Mouse (Mus musculus): ENCODE results near the gene Nus1.

Gene Nus1

GRCm38 (mm10) chr10:52416458-52416857, 889 bp upstream of the Nus1 start:
- CTCF ChIA-PET: no interaction called here

GRCm38 (mm10) chr10:52417998-52418860, 882 bp downstream of the Nus1 start:
- CTCF ChIA-PET: interaction anchor here (0.8 kb wide), 1 partner anchor 10 kb away, joined by 3 read pairs; no protein-coding TSS in a partner anchor

GRCm38 (mm10) chr10:52418931-52419330, 1.6 kb downstream of the Nus1 start:
- CTCF ChIA-PET: interaction anchor here (0.8 kb wide), 1 partner anchor 9 kb away, joined by 3 read pairs; no protein-coding TSS in a partner anchor

GRCm38 (mm10) chr10:52419402-52419801, 2.1 kb downstream of the Nus1 start:
- CTCF ChIA-PET: no interaction called here

- CTCF ChIA-PET: no interaction called here
Measured at GRCm38 (mm10) chr10:52420526-52420925, 3.2 kb downstream of the Nus1 start.

- CTCF ChIA-PET: no interaction called here
Measured at GRCm38 (mm10) chr10:52421716-52422115, 4.4 kb downstream of the Nus1 start.

GRCm38 (mm10) chr10:52423097-52423496, 5.8 kb downstream of the Nus1 start:
- CTCF ChIA-PET: interaction anchor here (0.6 kb wide), 1 partner anchor 8 kb away, joined by 4 read pairs; no protein-coding TSS in a partner anchor

- CTCF ChIA-PET: no interaction called here
Measured at GRCm38 (mm10) chr10:52426314-52426980, 9.1 kb downstream of the Nus1 start.

GRCm38 (mm10) chr10:52427634-52428415, 10.5 kb downstream of the Nus1 start:
- CTCF ChIA-PET: interaction anchor here (1.0 kb wide), 1 partner anchor 9 kb away, joined by 3 read pairs; no protein-coding TSS in a partner anchor

GRCm38 (mm10) chr10:52430953-52431352, 13.6 kb downstream of the Nus1 start:
- CTCF ChIA-PET: no interaction called here

GRCm38 (mm10) chr10:52434836-52435235, 17.5 kb downstream of the Nus1 start:
- CTCF ChIA-PET: no interaction called here

- CTCF ChIA-PET: no interaction called here
Measured at GRCm38 (mm10) chr10:52460614-52461013, 43.3 kb downstream of the Nus1 start.

- CTCF ChIA-PET: no interaction called here
Measured at GRCm38 (mm10) chr10:52463941-52464739, 46.8 kb downstream of the Nus1 start.

- CTCF ChIA-PET: no interaction called here
Measured at GRCm38 (mm10) chr10:52471520-52471919, 54.2 kb downstream of the Nus1 start.

Measured in spleen, embryonic (tissue).